Mouse (Mus musculus) hindbrain, embryonic 11.5 days (tissue): Measurements from ENCODE around the gene March5. TPM values are rescaled to one million over a fixed set of nuclear protein-coding genes. Genes with fewer than 3 reads are reported as not detected.
A peak's percentile ranks its signal among the peaks of the same experiment; 100 is the strongest.
"Not testable (repeated sequence)": the region's sequence is repeated elsewhere in the genome, so short reads cannot be mapped to it uniquely, and the experiment has no call there.

Source experiments
- ATAC-seq: fragments of 200-750 bp; cut with Nextera tagmentation; 2 replicates; pipeline ENCODE4 v1.8.0; 2017; ENCODE audit warnings: mild to moderate bottlenecking, moderate TSS enrichment, moderate library complexity; ENCODE audit not compliant: low FRiP score
- DNase-seq: peaks from one replicate; pipeline ENCODE4 v3.0.0-alpha.2; 2015; ENCODE audit warnings: low spot score
- H3K27ac ChIP-seq: fragments of 300-500 bp; sonication (generic); 2 replicates; pipeline ENCODE4 v1.5.1; 2014; ENCODE audit warnings: mild to moderate bottlenecking, low read depth, low read length
- H3K27me3 ChIP-seq: fragments of 300-500 bp; sonication (generic); 2 replicates; pipeline ENCODE4 v1.6.1; 2014; ENCODE audit warnings: mild to moderate bottlenecking, low read length, moderate library complexity, mixed read lengths; ENCODE audit not compliant: control insufficient read depth, insufficient read depth
- H3K36me3 ChIP-seq: fragments of 300-500 bp; sonication (generic); 2 replicates; pipeline ENCODE4 v1.6.1; 2014; ENCODE audit warnings: mild to moderate bottlenecking, low read length, moderate library complexity, mixed read lengths; ENCODE audit not compliant: control insufficient read depth, insufficient read depth
- H3K4me1 ChIP-seq: fragments of 300-500 bp; sonication (generic); replicated peaks from 2 replicates; pipeline ENCODE4 v1.6.1; 2014; ENCODE audit warnings: low read length, mixed read lengths; ENCODE audit not compliant: control insufficient read depth, insufficient read depth
- H3K4me2 ChIP-seq: fragments of 300-500 bp; sonication (generic); replicated peaks from 2 replicates; pipeline ENCODE4 v1.6.1; 2014; ENCODE audit warnings: mild to moderate bottlenecking, low read depth, low read length
- H3K4me3 ChIP-seq: fragments of 300-500 bp; sonication (generic); 2 replicates; pipeline ENCODE4 v1.5.1; 2014; ENCODE audit warnings: low read depth, low read length
- H3K9ac ChIP-seq: fragments of 300-500 bp; sonication (generic); 2 replicates; pipeline ENCODE4 v1.6.1; 2014; ENCODE audit warnings: low read depth, low read length
- H3K9me3 ChIP-seq: fragments of 300-500 bp; sonication (generic); 2 replicates; pipeline ENCODE4 v1.6.1; 2016; ENCODE audit warnings: low read length; ENCODE audit not compliant: control insufficient read depth
- WGBS: fragments of 180-500 bp; shearing (Covaris S2); extraction: QIAGEN DNeasy Blood & Tissue Kit; methylation state at CpG from one replicate; pipeline ENCODE4 v1.1.7; 2014; 5-methylcytosine and 5-hydroxymethylcytosine counted together
- polyA plus RNA-seq: library from polyadenylated mRNA; unstranded; fragments of >200 nt; fragmentation: Nextera tagmentation; extraction: Ambion mirVana; gene quantifications from 2 replicates; pipeline ENCODE4 v1.2.1, GENCODE M21; 2014

The March5 gene
- polyA plus RNA-seq, 1 experiment from 2014 or later: 152 TPM

DNA sequence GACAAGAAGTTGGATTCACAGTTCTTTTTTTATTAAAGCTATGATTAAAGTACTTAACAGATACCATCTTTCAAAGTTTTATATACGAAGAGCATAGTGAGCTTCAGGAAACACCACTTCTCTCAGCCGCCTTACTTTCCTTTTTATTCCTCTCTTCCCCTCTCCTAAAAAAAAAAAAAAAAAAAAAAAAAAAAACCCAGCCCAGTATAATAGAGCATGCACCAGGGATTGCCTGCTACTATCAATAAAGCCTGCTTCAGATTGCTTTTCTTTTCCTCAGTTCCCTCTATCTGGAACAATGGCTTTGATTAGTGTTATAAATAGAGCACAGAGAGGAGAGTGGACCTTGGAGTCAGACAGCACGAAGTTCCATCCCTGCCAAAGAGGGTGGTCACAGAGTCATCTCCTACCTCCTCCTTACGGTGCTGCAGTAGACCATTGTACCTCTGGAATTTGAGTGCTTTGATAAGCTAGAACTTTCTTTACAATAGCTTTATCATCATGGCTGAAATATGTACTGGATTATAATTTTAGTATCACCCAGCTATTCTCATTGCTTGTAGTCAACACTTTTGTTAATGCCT is 30.4 kb upstream of the March5 start:
- Histone ChIP-seq H3K36me3 (no peaks in the 10 kb centered on the region), H3K27ac (no peak overlapping the region), H3K9me3 (no peaks in the 10 kb centered on the region), H3K9ac (no peak overlapping the region), H3K4me3 (no peak overlapping the region), H3K4me1 (no peaks in the 10 kb centered on the region), H3K4me2 (no peak overlapping the region; the same call in 1 of the 2 replicates), H3K27me3 (no peaks in the 10 kb centered on the region)
- DNase-seq: peak; percentile 9
- WGBS: 39% methylated on average over 4 of the region's 4 CpGs
- no peak for ATAC-seq

DNA sequence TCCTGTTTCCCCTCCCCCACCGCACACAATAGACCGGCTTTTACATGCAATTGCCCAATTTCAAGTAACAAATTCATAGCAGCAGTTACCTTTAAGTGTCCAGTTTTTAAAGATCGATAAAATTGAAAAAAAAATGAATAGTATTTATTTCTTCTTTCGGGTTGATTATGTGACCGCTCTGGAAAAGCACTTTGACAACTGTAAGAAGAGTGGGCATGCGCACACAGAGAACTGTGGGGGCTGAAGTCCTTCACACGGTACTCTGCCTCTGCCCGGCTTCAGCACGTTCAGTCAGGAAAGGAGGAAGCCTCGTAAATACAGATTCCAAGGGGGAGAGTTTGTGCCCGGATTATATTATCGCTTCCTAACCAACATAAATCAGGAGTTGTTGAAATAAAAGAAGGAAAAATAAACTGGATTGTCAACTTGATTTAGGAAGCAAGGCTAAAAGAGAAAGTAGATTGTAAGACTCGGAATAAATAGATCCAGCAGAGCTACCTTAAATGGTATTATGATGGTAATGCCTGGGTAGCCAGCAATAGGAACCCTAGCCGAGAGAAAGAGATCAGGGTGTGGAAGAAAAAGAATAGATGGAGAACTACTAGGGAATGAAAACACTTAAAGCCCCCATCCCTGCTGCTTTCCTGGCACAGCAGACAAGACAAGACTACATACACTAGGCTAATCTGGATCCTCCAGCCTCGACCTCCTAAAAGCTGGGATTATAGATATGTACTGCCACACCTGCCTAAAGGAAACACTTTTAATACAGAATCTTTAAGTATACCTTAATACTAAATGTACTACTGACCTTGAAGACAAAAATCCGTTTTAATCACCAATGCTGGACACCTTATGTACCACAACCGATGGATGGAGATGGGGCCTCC is 29.3 kb upstream of the March5 start:
- ATAC-seq (peak; percentile 64; the same call in 1 of the 2 replicates), DNase-seq (peak; percentile 74)
- no peak overlapping the region for H3K27ac ChIP-seq
- H3K4me1 ChIP-seq: no peaks in the 10 kb centered on the region
- no peak overlapping the region for H3K9ac ChIP-seq
- H3K36me3 ChIP-seq: no peaks in the 10 kb centered on the region
- no peaks in the 10 kb centered on the region for H3K9me3 ChIP-seq
- peak overlapping the region; percentile 28; the same call in 1 of the 2 replicates for H3K4me2 ChIP-seq
- WGBS: 17% methylated on average over 17 of the region's 17 CpGs
- no peaks in the 10 kb centered on the region for H3K27me3 ChIP-seq
- H3K4me3 ChIP-seq: peak overlapping the region; percentile 33

DNA sequence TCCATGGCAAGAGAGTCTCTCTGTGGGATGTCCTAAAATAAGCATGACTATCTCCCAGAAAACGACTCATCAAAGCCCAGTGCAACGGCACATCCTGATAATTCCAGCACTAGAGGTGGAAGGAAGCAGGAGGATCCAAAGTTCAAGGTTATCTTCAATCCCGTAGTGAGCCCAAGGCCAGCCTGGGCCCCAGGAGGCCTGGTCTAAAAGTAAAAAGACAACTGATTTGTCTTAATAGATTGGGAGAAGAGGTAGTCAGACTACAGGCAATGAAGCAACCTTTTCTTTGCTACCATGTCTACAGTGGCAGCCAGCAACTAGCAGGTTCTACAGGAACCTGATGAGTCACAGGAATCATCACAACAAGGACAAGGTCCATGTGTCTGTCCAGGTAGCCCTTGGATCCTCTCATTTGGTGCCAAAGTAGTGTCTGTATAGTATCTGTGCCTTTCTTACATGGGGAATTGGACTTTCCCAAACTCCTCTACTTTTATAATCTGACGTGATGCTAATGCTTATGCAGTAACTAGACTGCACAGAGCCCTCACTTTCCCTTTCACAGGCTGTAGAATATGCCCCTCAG is 18.9 kb upstream of the March5 start:
- H3K9me3 ChIP-seq: no peaks in the 10 kb centered on the region
- no peak overlapping the region for H3K9ac ChIP-seq
- H3K4me2 ChIP-seq: no peak overlapping the region
- ATAC-seq: no peak
- H3K4me3 ChIP-seq: no peak overlapping the region
- H3K27ac ChIP-seq: no peak overlapping the region
- no peaks in the 10 kb centered on the region for H3K27me3 ChIP-seq
- no peak for DNase-seq
- WGBS: 78% methylated on average over 4 of the region's 4 CpGs
- H3K4me1 ChIP-seq: no peaks in the 10 kb centered on the region
- H3K36me3 ChIP-seq: no peaks in the 10 kb centered on the region

DNA sequence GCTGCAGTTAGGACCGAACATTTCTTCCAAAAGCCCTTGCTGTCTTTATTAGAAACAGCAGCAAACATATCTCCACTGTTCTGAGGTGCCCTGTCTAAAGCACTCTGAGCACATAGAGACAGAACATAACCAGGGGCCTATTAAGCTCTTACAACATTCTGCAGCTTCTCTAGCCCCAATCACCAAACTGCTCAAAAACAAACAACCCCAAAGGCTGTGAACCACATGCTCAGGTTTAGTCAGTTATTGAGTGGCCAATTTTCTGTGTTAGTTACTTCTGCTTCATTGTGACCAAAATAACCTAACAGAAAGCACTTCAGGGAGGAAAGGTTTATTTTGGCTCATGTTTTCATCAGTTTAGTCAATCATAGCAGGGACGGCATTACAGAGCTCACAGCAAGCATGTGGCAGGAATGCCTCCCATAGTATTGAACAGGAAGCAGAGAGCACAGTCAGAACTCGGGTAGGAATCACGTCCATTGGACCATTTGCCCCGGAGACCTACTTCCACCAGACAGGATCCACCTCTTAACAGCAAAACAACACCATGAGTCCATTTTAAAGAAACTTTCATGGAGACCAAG is 14.8 kb upstream of the March5 start:
- Histone ChIP-seq H3K9ac (no peak overlapping the region), H3K36me3 (no peaks in the 10 kb centered on the region), H3K4me1 (no peaks in the 10 kb centered on the region), H3K4me3 (no peak overlapping the region), H3K27me3 (no peaks in the 10 kb centered on the region), H3K4me2 (no peak overlapping the region), H3K9me3 (no peaks in the 10 kb centered on the region), H3K27ac (no peak overlapping the region)
- ATAC-seq (no peak), DNase-seq (no peak)
- 84% methylated on average over 5 of the region's 5 CpGs for WGBS

DNA sequence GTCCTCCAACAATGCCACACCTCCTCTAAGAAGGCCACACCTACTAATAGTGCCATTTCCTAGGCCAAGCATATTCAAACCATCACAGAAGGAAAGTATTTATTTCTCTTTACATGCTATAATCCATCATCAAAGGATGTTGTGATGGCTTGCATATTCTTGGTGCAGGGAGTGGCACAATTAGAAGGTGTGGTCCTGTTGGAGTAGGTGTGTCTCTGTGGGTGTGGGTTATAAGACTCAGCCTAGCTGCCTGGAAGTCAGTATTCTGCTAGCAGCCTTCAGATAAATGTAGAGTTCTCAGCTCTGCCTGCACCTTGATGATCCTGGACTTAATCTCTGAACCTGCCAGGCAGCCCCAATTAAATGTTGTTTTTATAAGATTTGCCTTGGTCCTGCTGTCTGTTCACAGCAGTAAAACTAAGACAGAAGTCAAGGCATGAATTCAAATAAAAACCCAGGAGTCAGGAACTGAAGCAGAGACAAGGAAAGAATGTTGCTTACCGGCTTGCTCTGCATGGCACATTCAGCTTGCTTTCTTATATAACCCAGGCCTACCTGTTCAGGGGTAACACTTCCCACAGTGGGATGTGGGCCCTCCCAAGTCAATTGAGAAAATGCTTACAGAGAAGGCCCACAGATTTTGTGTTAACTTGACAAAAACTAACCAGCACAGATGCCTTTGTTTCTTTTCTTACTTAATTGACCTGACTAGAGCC is 9.0 kb upstream of the March5 start:
- DNase-seq (no peak), ATAC-seq (no peak)
- no peak overlapping the region for H3K4me2 ChIP-seq
- no peaks in the 10 kb centered on the region for H3K9me3 ChIP-seq
- no peak overlapping the region for H3K4me3 ChIP-seq
- WGBS: 80% methylated on average over 1 of the region's 1 CpGs
- no peaks in the 10 kb centered on the region for H3K4me1 ChIP-seq
- no peak overlapping the region for H3K9ac ChIP-seq
- no peaks in the 10 kb centered on the region for H3K27me3 ChIP-seq
- H3K36me3 ChIP-seq: no peaks in the 10 kb centered on the region
- no peak overlapping the region for H3K27ac ChIP-seq

DNA sequence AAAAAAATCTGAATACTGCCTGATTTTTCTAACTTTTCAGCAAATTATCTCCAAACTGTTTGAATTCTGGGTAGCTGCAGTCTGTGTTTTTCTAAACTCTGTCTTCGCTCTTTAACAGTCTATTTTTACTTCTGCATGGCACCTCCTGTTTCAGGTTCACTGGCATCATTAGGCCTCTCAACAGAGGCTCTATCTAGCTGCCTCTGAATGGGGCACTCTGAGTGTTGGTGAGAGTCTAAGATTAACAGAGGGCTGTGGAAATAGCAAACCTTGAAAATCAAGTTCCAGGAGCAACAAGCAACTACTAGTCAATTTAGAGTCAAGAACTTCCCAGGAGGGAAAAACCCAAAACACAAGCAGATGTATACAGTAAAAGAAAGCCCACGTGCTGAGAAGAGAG is 7.5 kb upstream of the March5 start:
- 75% methylated on average over 2 of the region's 2 CpGs for WGBS
- no peak for DNase-seq
- H3K4me3 ChIP-seq: no peak overlapping the region
- no peak for ATAC-seq
- no peaks in the 10 kb centered on the region for H3K36me3 ChIP-seq
- H3K9me3 ChIP-seq: no peaks in the 10 kb centered on the region
- H3K27ac ChIP-seq: no peak overlapping the region
- no peaks in the 10 kb centered on the region for H3K27me3 ChIP-seq
- no peak overlapping the region for H3K4me2 ChIP-seq
- no peaks in the 10 kb centered on the region for H3K4me1 ChIP-seq
- no peak overlapping the region for H3K9ac ChIP-seq

DNA sequence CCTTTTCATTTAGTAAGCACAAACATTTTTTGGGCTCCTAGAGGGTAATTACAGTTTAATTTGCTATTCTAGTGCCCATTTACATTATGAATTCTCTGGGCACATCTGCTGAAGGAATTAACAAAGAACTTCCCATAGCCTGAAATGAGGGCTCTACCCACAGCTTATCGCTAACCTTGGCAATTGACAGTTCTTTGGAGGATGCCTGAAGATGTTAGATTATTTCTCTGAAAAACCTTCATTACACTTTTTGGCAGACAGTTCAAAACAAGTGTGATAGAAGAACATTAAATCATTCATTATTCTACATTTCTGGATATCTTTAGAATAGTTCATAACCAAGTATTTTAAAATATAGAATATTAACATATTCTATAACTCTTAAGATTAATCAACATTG is 4.0 kb upstream of the March5 start:
- Histone ChIP-seq H3K36me3 (no peaks in the 10 kb centered on the region), H3K27ac (no peak overlapping the region), H3K9ac (no peak overlapping the region), H3K4me3 (no peak overlapping the region), H3K4me1 (no peaks in the 10 kb centered on the region), H3K27me3 (no peaks in the 10 kb centered on the region), H3K4me2 (no peak overlapping the region), H3K9me3 (no peaks in the 10 kb centered on the region)
- ATAC-seq (no peak), DNase-seq (no peak)
- 89% methylated on average over 1 of the region's 1 CpGs for WGBS

DNA sequence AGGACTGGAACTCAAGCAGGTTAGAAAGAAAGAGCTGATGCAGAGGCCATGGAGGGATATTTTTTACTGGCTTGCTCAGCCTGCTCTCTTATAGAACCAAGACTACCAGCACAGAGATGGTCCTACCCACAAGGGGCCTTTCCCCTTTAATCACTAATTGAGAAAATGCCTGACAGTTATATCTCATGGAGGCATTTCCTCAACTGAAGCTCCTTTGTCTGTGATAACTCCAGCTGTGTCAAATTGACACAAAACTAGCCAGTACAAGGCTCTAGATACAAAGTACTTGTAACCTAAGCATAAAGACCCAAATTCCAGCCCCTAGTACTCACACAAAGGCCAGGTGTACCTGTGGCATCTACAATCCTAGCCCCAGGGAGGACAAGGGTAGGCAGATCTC is 2.2 kb upstream of the March5 start:
- not testable (repeated sequence) for H3K9ac ChIP-seq, H3K27me3 ChIP-seq, DNase-seq, H3K36me3 ChIP-seq, H3K4me3 ChIP-seq, ATAC-seq, H3K27ac ChIP-seq, H3K4me2 ChIP-seq, H3K9me3 ChIP-seq, H3K4me1 ChIP-seq
